14 mouse cellular contexts compared by ENCODE assay signal in genomic region chr6:55342328-55342727, GRCm38 (mm10). TPM values are rescaled to one million over a fixed set of nuclear protein-coding genes. Genes with fewer than 3 reads are reported as not detected.
DNase-seq lines count a peak whose midpoint lies in the region; ATAC-seq and TF ChIP-seq lines count a peak whose summit lies in the region.
"Had no signal": no experiment of that assay in that cellular context is flagged by ENCODE, and none has a peak within 500 bp of the region (broad histone marks: within the 10 kb centered on the region; RNA-seq: fewer than 3 reads in every experiment).

No protein-coding gene starts in this region.

- H3K27me3 ChIP-seq in lung, embryonic 14.5 days (ENCODE audit: insufficient read depth, low read length) = no peaks in the 10 kb centered on the region
- no peaks in the 10 kb centered on the region for H3K27me3 ChIP-seq in limb, embryonic 13.5 days
- H3K27me3 ChIP-seq: midbrain, embryonic 12.5 days had no signal

- H3K36me3 ChIP-seq in lung, embryonic 14.5 days (ENCODE audit: insufficient read depth) = no peaks in the 10 kb centered on the region
- no peaks in the 10 kb centered on the region for H3K36me3 ChIP-seq in limb, embryonic 13.5 days
- H3K36me3 ChIP-seq: G1E; midbrain, embryonic 12.5 days had no signal

- peaks cover 24% of the 10 kb centered on the region for H3K4me1 ChIP-seq in lung, embryonic 14.5 days (ENCODE audit: insufficient read depth)
- peaks cover 50% of the 10 kb centered on the region for H3K4me1 ChIP-seq in limb, embryonic 13.5 days
- H3K4me1 ChIP-seq: midbrain, embryonic 12.5 days had no signal

- no peaks in the 10 kb centered on the region for H3K9me3 ChIP-seq in lung, embryonic 14.5 days (ENCODE audit: low read depth, low read length)
- no peaks in the 10 kb centered on the region for H3K9me3 ChIP-seq in limb, embryonic 13.5 days
- H3K9me3 ChIP-seq: G1E; midbrain, embryonic 12.5 days had no signal

- WGBS in lung, embryonic 14.5 days = 34% methylated on average over 9 of the region's 9 CpGs
- whole genome bisulfite sequencing in limb, embryonic 13.5 days = 57% methylated on average over 9 of the region's 9 CpGs

- no peak overlapping the region; the same call in 1 of the 2 replicates for H3K9ac ChIP-seq in lung, embryonic 14.5 days
- no peak overlapping the region for H3K9ac ChIP-seq in limb, embryonic 13.5 days
- H3K9ac ChIP-seq: midbrain, embryonic 12.5 days had no signal

- TF ChIP-seq CTCF in lung, embryonic 14.5 days (IDR thresholded peaks at IDR 0.05; ENCODE audit: low read depth) = no peak; the same call in 1 of the 2 replicates

- peak; percentile 48 for ATAC-seq in lung, embryonic 14.5 days (ENCODE audit: insufficient read depth)
- ATAC-seq in erythroid progenitor cell, adult 5-6 weeks (replicated peaks; ENCODE audit: low FRiP score, poor library complexity, severe bottlenecking) = peak; percentile 12
- ATAC-seq in limb, embryonic 13.5 days (ENCODE audit: low FRiP score, low read depth) = peak; percentile 49; the same call in 1 of the 2 replicates
- peak; percentile 3; the same call in 1 of the 2 replicates for ATAC-seq in megakaryocyte progenitor cell, adult 5-6 weeks (replicated peaks; ENCODE audit: poor library complexity)

- peak; percentile 58 for DNase-seq in lung, embryonic 14.5 days
- no peak for DNase-seq in lung, postnatal 14 days
- DNase-seq in kidney, postnatal 4 days = no peak
- DNase-seq in adrenal gland, postnatal 4 days (ENCODE audit: low spot score in 2 of 2) = no peak
- DNase-seq: adrenal gland, adult 2 months; cerebellum, postnatal 25 days; kidney, postnatal 10 days; thymus, adult 2 months had no signal

- H3K27ac ChIP-seq in lung, embryonic 14.5 days (ENCODE audit: low read depth) = peak overlapping the region; percentile 80
- no peak overlapping the region for H3K27ac ChIP-seq in limb, embryonic 13.5 days
- H3K27ac ChIP-seq: midbrain, embryonic 12.5 days had no signal

- no peak overlapping the region for H3K4me3 ChIP-seq in lung, embryonic 14.5 days (ENCODE audit: low read depth, low read length)
- no peak overlapping the region for H3K4me3 ChIP-seq in limb, embryonic 13.5 days
- H3K4me3 ChIP-seq: midbrain, embryonic 12.5 days had no signal

- H3K4me2 ChIP-seq in lung, embryonic 14.5 days = no peak overlapping the region
- H3K4me2 ChIP-seq in limb, embryonic 13.5 days (replicated peaks) = peak overlapping the region; percentile 24; the same call in 1 of the 2 replicates
- H3K4me2 ChIP-seq: midbrain, embryonic 12.5 days had no signal

RNA-seq across cellular contexts. Expression of gene Aqp1, which starts 6.1 kb away (rescaled TPM):
- 4.0 and 4.4 TPM in 2 replicates for polyA plus RNA-seq in lung, embryonic 14.5 days (2014; fragmentation: Nextera tagmentation; extraction: Ambion mirVana)
- 700 and 745 TPM in 2 replicates for total RNA-seq in erythroid progenitor cell, adult 5-6 weeks (2015; ENCODE audit: low replicate concordance)
- 1,033 and 1,282 TPM in 2 replicates for total RNA-seq in erythroid progenitor cell, adult 5-6 weeks (2017; ENCODE audit: low replicate concordance)
- polyA plus RNA-seq in limb, embryonic 13.5 days (2015; fragmentation: Nextera tagmentation; extraction: Ambion mirVana) = 33.9 and 36.0 TPM in 2 replicates
- total RNA-seq in megakaryocyte progenitor cell, adult 5-6 weeks (2015) = 15.4 and 24.8 TPM in 2 replicates
- 29.3 and 51.0 TPM in 2 replicates for total RNA-seq in megakaryocyte progenitor cell, adult 5-6 weeks (2017)
- total RNA-seq in adrenal gland, postnatal 4 days (2021) = 10 to 100 TPM; 71.4 to 78.1 TPM
- polyA plus RNA-seq: G1E had no signal

RNA-seq across cellular contexts. Expression of gene Ghrhr, which starts 33.8 kb away (rescaled TPM):
- polyA plus RNA-seq in lung, embryonic 14.5 days (2014; fragmentation: Nextera tagmentation; extraction: Ambion mirVana) = not detected in 2 replicates
- 0.84 TPM in 1 of 2 replicates, not detected in the other for total RNA-seq in erythroid progenitor cell, adult 5-6 weeks (2015; ENCODE audit: low replicate concordance)
- total RNA-seq in erythroid progenitor cell, adult 5-6 weeks (2017; ENCODE audit: low replicate concordance) = not detected in 2 replicates
- polyA plus RNA-seq in limb, embryonic 13.5 days (2015; fragmentation: Nextera tagmentation; extraction: Ambion mirVana) = not detected in 2 replicates
- not detected in 2 replicates for total RNA-seq in megakaryocyte progenitor cell, adult 5-6 weeks (2015)
- not detected in 2 replicates for total RNA-seq in megakaryocyte progenitor cell, adult 5-6 weeks (2017)
- not detected for total RNA-seq in adrenal gland, postnatal 4 days (2021)
- total RNA-seq: adrenal gland, adult 2 months; gastrocnemius, adult 8-10 months had no signal
- polyA plus RNA-seq: adrenal gland, adult 2 months; G1E; midbrain, embryonic 12.5 days had no signal

Comparison
In these comparisons a context has a peak if more than half of its experiments do, and no peak if none do; other contexts are left out.
1. RNA of gene Aqp1, which starts 6.1 kb away (total RNA-seq): 700 to 1,282 TPM in erythroid progenitor cell, adult 5-6 weeks; 71.4 to 78.1 TPM in adrenal gland, postnatal 4 days and 15.4 to 51.0 TPM in megakaryocyte progenitor cell, adult 5-6 weeks; every median in the first group is over 4 times any median in the second.
2. Peak in every context shown above with its lines, with median percentiles within 50 percentile points of each other: ATAC-seq.